Mouse (Mus musculus) embryonic facial prominence, embryonic 11.5 days (tissue): ENCODE results near the gene Zfp593. TPM values are rescaled to one million over a fixed set of nuclear protein-coding genes. Genes with fewer than 3 reads are reported as not detected.

Experiments used
- ATAC-seq: fragments of 200-750 bp; cut with Nextera tagmentation; replicated peaks from 2 replicates; pipeline ENCODE4 v1.8.0; 2017; ENCODE audit warnings: low read depth; ENCODE audit not compliant: insufficient number of reproducible peaks, low FRiP score, low TSS enrichment
- DNase-seq: peaks from one replicate; pipeline ENCODE4 v3.0.0-alpha.2; 2015; ENCODE audit warnings: low spot score
- H3K27ac ChIP-seq: fragments of 300-500 bp; sonication (generic); replicated peaks from 2 replicates; pipeline ENCODE4 v1.5.1; 2014; ENCODE audit warnings: mild to moderate bottlenecking, low read depth, low read length, control low read depth
- H3K27me3 ChIP-seq: fragments of 300-500 bp; sonication (generic); 2 replicates; pipeline ENCODE4 v1.6.1; 2014; ENCODE audit warnings: mild to moderate bottlenecking, low read length, moderate library complexity, mixed read lengths; ENCODE audit not compliant: control insufficient read depth, insufficient read depth
- H3K36me3 ChIP-seq: fragments of 300-500 bp; sonication (generic); replicated peaks from 2 replicates; pipeline ENCODE4 v1.6.1; 2014; ENCODE audit warnings: low read depth, mild to moderate bottlenecking, low read length, moderate library complexity, mixed read lengths; ENCODE audit not compliant: control insufficient read depth, insufficient read depth
- H3K4me1 ChIP-seq: fragments of 300-500 bp; sonication (generic); 2 replicates; pipeline ENCODE4 v1.6.1; 2014; ENCODE audit warnings: low read length, mixed read lengths; ENCODE audit not compliant: control insufficient read depth, insufficient read depth
- H3K4me2 ChIP-seq: fragments of 300-500 bp; sonication (generic); 2 replicates; pipeline ENCODE4 v1.6.1; 2014; ENCODE audit warnings: low read depth, mild to moderate bottlenecking, control low read depth, low read length, moderate library complexity
- H3K4me3 ChIP-seq: fragments of 300-500 bp; sonication (generic); 2 replicates; pipeline ENCODE4 v1.5.1; 2014; ENCODE audit warnings: low read depth, low read length, control low read depth
- H3K9ac ChIP-seq: fragments of 300-500 bp; sonication (generic); replicated peaks from 2 replicates; pipeline ENCODE4 v1.6.1; 2014; ENCODE audit warnings: mild to moderate bottlenecking, control low read depth, low read length
- H3K9me3 ChIP-seq: fragments of 300-500 bp; sonication (generic); replicated peaks from 2 replicates; pipeline ENCODE4 v1.6.1; 2016; ENCODE audit warnings: mild to moderate bottlenecking, low read length, inconsistent platforms, mixed read lengths; ENCODE audit not compliant: control insufficient read depth
- WGBS: fragments of 180-500 bp; shearing (Covaris S2); extraction: QIAGEN DNeasy Blood & Tissue Kit; methylation state at CpG from one replicate; pipeline ENCODE4 v1.1.7; 2014; 5-methylcytosine and 5-hydroxymethylcytosine counted together
- polyA plus RNA-seq: library from polyadenylated mRNA; unstranded; fragments of >200 nt; fragmentation: Nextera tagmentation; extraction: Ambion mirVana; gene quantifications from 2 replicates; pipeline ENCODE4 v1.2.1, GENCODE M21; 2014

The Zfp593 gene
- 16.5 and 18.3 TPM in 2 replicates for polyA plus RNA-seq

DNA sequence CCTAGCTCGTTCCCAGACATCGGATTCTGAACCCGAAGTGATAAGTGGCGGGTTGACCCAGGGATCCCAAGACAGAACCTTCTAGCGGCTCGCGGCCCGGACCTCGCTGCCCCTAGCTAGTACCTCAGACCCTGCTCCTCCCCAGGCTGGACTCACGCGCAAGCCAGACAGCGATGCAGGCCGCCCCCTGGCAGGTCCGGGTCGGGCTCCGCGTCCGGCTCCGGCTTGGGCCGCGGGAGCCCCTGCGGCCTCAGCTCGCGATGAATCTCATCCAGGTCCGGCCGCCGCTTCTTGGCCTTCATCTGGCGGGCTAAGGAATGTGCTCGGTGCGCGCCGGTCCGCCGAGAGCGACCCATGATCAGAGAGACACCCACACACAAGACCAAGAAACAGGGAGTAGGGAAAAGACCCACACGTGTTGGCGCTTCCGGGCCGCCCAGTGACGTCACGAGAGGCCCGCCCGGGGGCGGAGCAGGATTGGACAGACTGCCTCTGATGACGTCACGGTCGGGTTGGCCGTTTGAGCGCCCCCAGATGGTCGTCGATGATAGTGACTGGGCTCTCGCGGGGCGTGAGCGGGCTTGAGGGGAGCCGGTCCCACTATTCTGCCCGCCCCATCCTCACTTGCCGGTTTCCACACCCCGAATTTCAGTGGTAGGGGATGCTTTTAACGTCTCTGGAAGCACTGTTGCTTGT lies at the start of gene Zfp593:
Gene Zfp593 (minus strand): TSS at position 445 of the 696 bp plus-strand sequence.
- H3K4me1 ChIP-seq = no peaks in the 10 kb centered on the region; the same call in none of the 2 replicates
- no peak within 1 kb of the TSS for H3K27ac ChIP-seq

DNA sequence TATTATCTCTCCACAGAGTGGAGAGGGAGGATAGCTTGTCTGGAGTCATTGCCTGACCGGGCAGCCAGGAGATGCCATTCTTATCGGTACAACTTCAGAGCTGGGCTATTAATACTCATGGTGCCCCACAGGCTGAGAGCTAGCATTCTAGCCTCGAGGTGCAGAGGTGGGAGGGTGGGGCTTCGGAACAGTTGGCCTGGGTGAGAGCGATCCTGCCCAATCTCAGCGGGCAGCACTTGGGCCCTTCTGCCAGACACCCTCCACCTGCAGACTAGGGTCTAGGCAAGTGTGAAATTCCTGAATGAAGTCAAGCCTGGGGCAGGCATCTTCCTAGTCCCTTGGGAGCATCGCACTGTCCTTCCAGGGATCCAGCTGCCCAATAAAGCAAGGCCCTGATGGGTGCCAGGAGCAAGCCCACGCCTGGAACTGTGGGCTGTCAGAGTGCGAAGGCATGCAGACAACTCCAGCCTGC lies 48.3 kb upstream of the Zfp593 start:
- Histone ChIP-seq H3K27ac (no peak overlapping the region), H3K9me3 (no peaks in the 10 kb centered on the region), H3K27me3 (no peaks in the 10 kb centered on the region), H3K4me2 (no peak overlapping the region), H3K36me3 (no peaks in the 10 kb centered on the region), H3K9ac (no peak overlapping the region), H3K4me3 (no peak overlapping the region), H3K4me1 (no peaks in the 10 kb centered on the region)
- ATAC-seq (no peak), DNase-seq (no peak)
- WGBS = 73% methylated on average over 9 of the region's 9 CpGs

More for the DNA sequence above, at the start of gene Zfp593:
- H3K36me3 ChIP-seq = no peaks in the 10 kb centered on the region
- no peaks in the 10 kb centered on the region for H3K9me3 ChIP-seq
- H3K9ac ChIP-seq = peak within 1 kb of the TSS; percentile 74
- DNase-seq = peak; percentile 95
- ATAC-seq = peak; percentile 48
- peak within 1 kb of the TSS; percentile 88 for H3K4me2 ChIP-seq
- peak within 1 kb of the TSS; percentile 79 for H3K4me3 ChIP-seq
- under 1% methylated on average over 60 of the region's 60 CpGs for WGBS
- peaks cover 5% of the 10 kb centered on the region; the same call in 1 of the 2 replicates for H3K27me3 ChIP-seq

DNA sequence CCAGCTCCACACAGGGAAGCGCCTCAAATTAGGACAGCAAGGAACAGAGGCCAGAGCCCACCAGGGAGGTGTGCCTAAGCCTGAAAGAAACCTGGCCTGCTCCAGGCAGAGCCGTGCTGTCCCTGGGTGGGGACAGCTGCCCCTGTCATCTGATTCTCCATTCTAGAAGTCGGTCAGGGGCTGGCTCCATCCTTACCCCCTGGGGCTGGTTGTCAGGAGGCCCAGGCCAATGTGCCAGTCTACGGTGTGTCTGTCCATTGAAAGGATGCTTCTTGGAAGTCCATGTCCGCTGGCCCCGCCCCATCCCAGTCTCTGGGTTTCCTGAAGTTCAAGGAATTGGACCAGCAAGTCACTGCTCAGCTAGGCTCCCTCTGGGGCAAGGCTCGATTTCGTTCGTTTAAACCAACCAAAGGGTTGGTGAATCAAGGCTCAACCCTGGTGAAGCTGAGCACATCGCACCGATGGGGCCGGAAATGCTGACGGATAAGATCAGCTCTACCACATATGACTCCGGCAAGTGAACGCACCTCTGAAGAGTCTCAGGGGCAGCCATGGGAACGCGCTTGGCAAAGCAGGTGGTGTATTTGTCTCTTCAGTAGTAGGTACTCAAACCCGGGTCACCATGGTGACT lies 47.8 kb upstream of the Zfp593 start:
- Histone ChIP-seq H3K36me3 (no peaks in the 10 kb centered on the region), H3K4me1 (no peaks in the 10 kb centered on the region), H3K9ac (no peak overlapping the region), H3K4me2 (no peak overlapping the region), H3K27ac (no peak overlapping the region), H3K27me3 (no peaks in the 10 kb centered on the region), H3K4me3 (no peak overlapping the region), H3K9me3 (no peaks in the 10 kb centered on the region)
- no peak for ATAC-seq
- DNase-seq = no peak
- 71% methylated on average over 18 of the region's 18 CpGs for WGBS

DNA sequence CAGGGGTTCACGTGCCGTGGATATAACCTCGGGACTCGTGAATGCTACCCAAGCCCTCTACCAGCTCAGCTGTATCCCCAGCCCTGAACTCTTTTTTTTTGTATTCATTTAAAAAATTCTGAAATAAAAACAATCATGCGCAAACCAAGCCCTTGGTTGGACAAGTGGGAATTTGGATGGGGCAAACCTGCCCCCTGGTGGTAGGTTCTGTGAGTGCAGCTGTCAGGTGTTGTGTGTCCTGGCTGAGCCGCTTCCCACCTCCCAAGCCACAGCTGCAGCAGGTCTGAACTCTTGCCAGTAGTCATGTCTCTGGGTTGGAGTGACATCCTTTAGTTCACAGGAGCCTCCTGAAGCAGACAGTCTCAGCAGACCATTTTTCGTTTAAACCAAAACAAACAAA lies 46.7 kb upstream of the Zfp593 start:
- peak; percentile 89 for DNase-seq
- Histone ChIP-seq H3K9ac (no peak overlapping the region), H3K4me2 (no peak overlapping the region), H3K4me1 (no peaks in the 10 kb centered on the region), H3K27me3 (no peaks in the 10 kb centered on the region), H3K4me3 (no peak overlapping the region), H3K27ac (no peak overlapping the region), H3K36me3 (no peaks in the 10 kb centered on the region), H3K9me3 (no peaks in the 10 kb centered on the region)
- ATAC-seq = no peak
- WGBS = 20% methylated on average over 7 of the region's 7 CpGs

DNA sequence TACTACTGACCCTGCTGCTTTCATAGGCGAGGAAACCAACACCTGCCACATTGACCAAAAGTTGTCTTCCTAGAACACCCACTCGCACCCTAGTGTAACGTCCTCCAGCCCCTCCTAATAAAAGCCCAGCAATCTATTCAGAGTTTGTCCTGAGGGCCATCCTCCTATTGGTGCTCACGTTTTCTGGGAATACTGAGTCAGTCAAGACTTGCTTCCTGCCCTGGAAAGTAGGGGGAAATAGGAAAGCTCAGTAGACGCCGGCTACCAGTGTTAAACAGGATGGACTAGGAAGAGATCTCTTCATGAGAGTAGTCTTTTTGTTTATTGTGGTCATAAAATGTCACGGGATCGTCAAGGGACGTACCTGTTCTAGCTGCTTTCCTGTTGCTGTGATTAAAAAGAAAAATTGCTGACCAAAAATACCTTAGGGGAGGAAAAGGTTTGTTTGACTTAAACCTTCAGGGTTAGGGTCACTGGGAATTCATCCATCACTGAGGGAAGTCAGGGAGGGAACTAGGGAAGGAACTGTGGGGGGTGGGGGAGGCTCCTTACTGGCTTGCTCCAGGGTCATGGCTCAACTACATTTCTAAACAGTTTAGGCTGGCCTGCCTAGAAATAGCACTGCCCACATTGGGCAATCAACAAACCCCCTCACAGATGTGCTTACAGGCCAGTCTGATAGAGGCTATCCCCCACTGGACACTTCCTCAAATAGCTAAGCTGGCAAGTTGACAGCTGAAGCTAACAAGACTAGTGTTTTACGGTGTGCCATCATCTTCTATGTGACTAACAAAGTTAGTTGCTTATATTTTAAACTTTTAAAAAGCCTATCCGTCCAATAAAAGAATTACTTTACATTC lies 43.2 kb upstream of the Zfp593 start:
- H3K9ac ChIP-seq = peak overlapping the region; percentile 99
- ATAC-seq = no peak
- no peak for DNase-seq
- H3K4me3 ChIP-seq = peak overlapping the region; percentile 98
- H3K4me1 ChIP-seq = 0 out of 2 replicates have a peak, but pooled peaks cover 2% of the 10 kb centered on the region
- H3K4me2 ChIP-seq = peak overlapping the region; percentile 72
- no peaks in the 10 kb centered on the region for H3K27me3 ChIP-seq
- peak overlapping the region; percentile 100; the same call in 1 of the 2 replicates for H3K27ac ChIP-seq
- 42% methylated on average over 11 of the region's 11 CpGs for WGBS
- H3K9me3 ChIP-seq = no peaks in the 10 kb centered on the region
- peaks cover 3% of the 10 kb centered on the region; the same call in 1 of the 2 replicates for H3K36me3 ChIP-seq

DNA sequence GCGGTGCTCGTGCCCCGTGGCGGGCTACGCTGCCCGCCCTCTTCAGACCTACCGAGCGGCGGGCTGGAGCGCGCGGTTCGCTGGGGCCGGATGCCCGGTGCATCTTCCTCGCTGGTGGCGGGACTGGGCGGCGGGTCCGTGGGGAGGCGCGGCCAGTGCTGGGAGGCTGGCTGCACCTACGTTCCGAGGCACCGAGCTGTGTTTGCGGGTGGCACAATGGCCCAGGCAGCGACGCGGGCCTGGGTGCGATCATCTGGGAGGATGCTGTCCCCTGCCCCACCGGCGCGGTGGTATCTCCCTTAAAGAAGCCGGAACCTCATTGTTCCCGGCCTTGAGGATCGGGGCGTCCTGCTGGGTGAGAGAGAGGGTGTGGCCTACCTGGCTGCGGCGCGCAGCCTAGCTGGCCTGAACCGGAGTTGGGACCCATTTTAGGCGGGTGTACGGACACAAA lies 42.2 kb upstream of the Zfp593 start, which contains the start of gene Pdik1l:
Gene Pdik1l (minus strand): TSS at position 321 of the 451 bp plus-strand sequence.
- DNase-seq (peak; percentile 88), ATAC-seq (peak; percentile 54)
- Histone ChIP-seq H3K4me2 (peak within 1 kb of the TSS; percentile 92), H3K27me3 (no peaks in the 10 kb centered on the region), H3K9ac (peak within 1 kb of the TSS; percentile 99), H3K4me3 (peak within 1 kb of the TSS; percentile 98), H3K9me3 (no peaks in the 10 kb centered on the region), H3K27ac (peak within 1 kb of the TSS; percentile 100), H3K36me3 (peaks cover 4% of the 10 kb centered on the region; the same call in 1 of the 2 replicates), H3K4me1 (0 out of 2 replicates have a peak, but pooled peaks cover 2% of the 10 kb centered on the region)
- under 1% methylated on average over 43 of the region's 43 CpGs for WGBS

DNA sequence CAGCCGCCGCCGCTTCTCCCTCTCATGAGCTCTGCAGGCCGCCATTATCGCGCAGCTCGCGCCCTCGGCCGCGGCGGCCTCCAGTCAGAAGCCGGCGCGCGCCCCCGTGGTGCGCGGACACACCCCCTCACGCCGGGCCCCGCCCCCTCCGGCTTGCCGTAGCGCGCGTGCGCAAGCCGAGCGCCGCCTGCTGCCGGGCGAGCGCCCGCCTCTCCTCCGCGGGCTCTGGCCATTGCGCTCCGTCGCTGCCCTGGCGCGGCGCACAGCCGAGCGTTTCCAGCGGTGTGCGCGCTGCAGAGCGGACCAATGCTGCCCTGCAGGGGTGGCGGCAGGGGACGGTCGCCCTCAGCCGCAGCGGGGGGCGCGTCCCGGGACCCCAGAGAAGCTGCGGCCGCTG lies 41.8 kb upstream of the Zfp593 start:
- DNase-seq (peak; percentile 95), ATAC-seq (peak; percentile 93)
- Histone ChIP-seq H3K36me3 (peaks cover 4% of the 10 kb centered on the region; the same call in 1 of the 2 replicates), H3K27ac (peak overlapping the region; percentile 100), H3K27me3 (no peaks in the 10 kb centered on the region), H3K9me3 (no peaks in the 10 kb centered on the region), H3K4me3 (peak overlapping the region; percentile 98), H3K4me2 (peak overlapping the region; percentile 72), H3K4me1 (0 out of 2 replicates have a peak, but pooled peaks cover 2% of the 10 kb centered on the region), H3K9ac (peak overlapping the region; percentile 99)
- WGBS = under 1% methylated on average over 53 of the region's 59 CpGs
